ENCODE assay signal across 11 mouse cellular contexts in the genomic region with DNA sequence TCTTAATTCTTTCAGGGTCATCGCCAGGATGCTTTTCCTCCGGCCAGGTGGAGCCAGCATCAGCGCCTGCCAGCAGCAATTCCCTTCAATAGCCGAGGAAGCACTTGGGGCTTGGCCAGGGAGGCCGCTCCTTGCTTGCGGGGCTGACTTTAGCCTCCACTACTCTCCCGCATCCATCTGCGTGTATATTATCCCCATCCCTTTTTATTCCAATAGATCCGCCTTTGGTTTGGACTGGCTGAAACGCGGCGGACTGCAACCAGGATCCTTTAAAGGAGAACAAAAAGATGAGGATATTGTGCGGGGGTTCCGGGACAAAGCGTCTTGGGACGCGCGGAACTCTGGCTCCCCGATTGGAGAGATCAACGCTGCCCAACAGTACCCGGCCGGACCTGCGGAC.
DNase-seq lines count a peak whose midpoint lies in the region; ATAC-seq and TF ChIP-seq lines count a peak whose summit lies in the region.
"Had no signal": no experiment of that assay in that cellular context is flagged by ENCODE, and none has a peak within 500 bp of the region (broad histone marks: within the 10 kb centered on the region; RNA-seq: fewer than 3 reads in every experiment).

No protein-coding gene starts in this region.

- H3K36me3 ChIP-seq in embryonic facial prominence, embryonic 10.5 days (replicated peaks): no peaks in the 10 kb centered on the region
- no peaks in the 10 kb centered on the region; the same call in 1 of the 2 replicates for H3K36me3 ChIP-seq in hindbrain, postnatal 0 days (ENCODE audit: insufficient read depth, low read length)
- H3K36me3 ChIP-seq in neural tube, embryonic 15.5 days: no peaks in the 10 kb centered on the region
- H3K36me3 ChIP-seq in kidney, embryonic 14.5 days (ENCODE audit: control insufficient read depth, insufficient read depth, low read length): no peaks in the 10 kb centered on the region
- H3K36me3 ChIP-seq: G1E had no signal

- H3K4me1 ChIP-seq in embryonic facial prominence, embryonic 10.5 days: peaks cover 68% of the 10 kb centered on the region
- H3K4me1 ChIP-seq in hindbrain, postnatal 0 days (ENCODE audit: insufficient read depth, low read length): peaks cover 9% of the 10 kb centered on the region; the same call in 1 of the 2 replicates
- H3K4me1 ChIP-seq in neural tube, embryonic 15.5 days: peaks cover 28% of the 10 kb centered on the region
- peaks cover 20% of the 10 kb centered on the region; the same call in 1 of the 2 replicates for H3K4me1 ChIP-seq in kidney, embryonic 14.5 days (ENCODE audit: control insufficient read depth, insufficient read depth, low read length)

- peak overlapping the region; percentile 77 for H3K4me2 ChIP-seq in hindbrain, postnatal 0 days (ENCODE audit: low read depth, low read length)
- H3K4me2 ChIP-seq in neural tube, embryonic 15.5 days: peak overlapping the region; percentile 90
- H3K4me2 ChIP-seq in kidney, embryonic 14.5 days (replicated peaks; ENCODE audit: low read depth, low read length): no peak overlapping the region

- TF ChIP-seq CTCF in hindbrain, postnatal 0 days (IDR thresholded peaks at IDR 0.05; ENCODE audit: low read depth): no peak

- no peak for ATAC-seq in hindbrain, postnatal 0 days
- no peak for ATAC-seq in neural tube, embryonic 15.5 days (ENCODE audit: low FRiP score)
- ATAC-seq in kidney, embryonic 14.5 days (ENCODE audit: low FRiP score, low TSS enrichment): no peak
- ATAC-seq in megakaryocyte progenitor cell, adult 5-6 weeks (replicated peaks; ENCODE audit: poor library complexity): no peak

- WGBS in embryonic facial prominence, embryonic 10.5 days: under 1% methylated on average over 23 of the region's 23 CpGs
- WGBS in hindbrain, postnatal 0 days: under 1% methylated on average over 23 of the region's 23 CpGs
- WGBS in neural tube, embryonic 15.5 days: under 1% methylated on average over 23 of the region's 23 CpGs
- WGBS in kidney, embryonic 14.5 days: under 1% methylated on average over 23 of the region's 23 CpGs

- H3K9me3 ChIP-seq in embryonic facial prominence, embryonic 10.5 days: no peaks in the 10 kb centered on the region
- H3K9me3 ChIP-seq in hindbrain, postnatal 0 days (ENCODE audit: low read length): no peaks in the 10 kb centered on the region
- no peaks in the 10 kb centered on the region for H3K9me3 ChIP-seq in neural tube, embryonic 15.5 days (replicated peaks)
- H3K9me3 ChIP-seq in kidney, embryonic 14.5 days (ENCODE audit: control insufficient read depth, low read length): no peaks in the 10 kb centered on the region
- H3K9me3 ChIP-seq: G1E had no signal

- peaks cover 100% of the 10 kb centered on the region for H3K27me3 ChIP-seq in embryonic facial prominence, embryonic 10.5 days (replicated peaks; ENCODE audit: low read depth, poor library complexity, severe bottlenecking)
- no peaks in the 10 kb centered on the region for H3K27me3 ChIP-seq in hindbrain, postnatal 0 days (ENCODE audit: insufficient read depth, low read length)
- H3K27me3 ChIP-seq in neural tube, embryonic 15.5 days (replicated peaks): no peaks in the 10 kb centered on the region
- peaks cover 89% of the 10 kb centered on the region for H3K27me3 ChIP-seq in kidney, embryonic 14.5 days (ENCODE audit: control insufficient read depth, insufficient read depth, low read length)

- H3K27ac ChIP-seq in embryonic facial prominence, embryonic 10.5 days (replicated peaks): no peak overlapping the region
- peak overlapping the region; percentile 97 for H3K27ac ChIP-seq in hindbrain, postnatal 0 days
- peak overlapping the region; percentile 100 for H3K27ac ChIP-seq in neural tube, embryonic 15.5 days (replicated peaks)
- no peak overlapping the region for H3K27ac ChIP-seq in kidney, embryonic 14.5 days (ENCODE audit: low read depth, low read length)

- intact Hi-C loops in left cerebral cortex, postnatal 4 days (cut with DNase I): loop anchor here (5.0 to 10.0 kb wide), 2 partner anchors 151 to 464 kb away; no protein-coding TSS in a partner anchor

- peak overlapping the region; percentile 96 for H3K9ac ChIP-seq in hindbrain, postnatal 0 days (replicated peaks; ENCODE audit: low read length)
- peak overlapping the region; percentile 96 for H3K9ac ChIP-seq in neural tube, embryonic 15.5 days (replicated peaks)
- H3K9ac ChIP-seq in kidney, embryonic 14.5 days (ENCODE audit: low read depth, low read length): no peak overlapping the region

- peak; percentile 54 for DNase-seq in left cerebral cortex, postnatal 4 days
- DNase-seq in left cerebral cortex, adult 18-20 months (ENCODE audit: low spot score in 2 of 2): no peak
- peak; percentile 42 for DNase-seq in embryonic facial prominence, embryonic 10.5 days (ENCODE audit: low spot score)
- peak; percentile 49 for DNase-seq in hindbrain, postnatal 0 days (ENCODE audit: low spot score)
- no peak for DNase-seq in T-cell, adult 2 months (ENCODE audit: low spot score)
- DNase-seq: gastrocnemius, postnatal 10 days; lung, postnatal 36 days had no signal

- peak overlapping the region; percentile 61 for H3K4me3 ChIP-seq in embryonic facial prominence, embryonic 10.5 days
- peak overlapping the region; percentile 71 for H3K4me3 ChIP-seq in hindbrain, postnatal 0 days (ENCODE audit: low read length)
- H3K4me3 ChIP-seq in neural tube, embryonic 15.5 days (replicated peaks): peak overlapping the region; percentile 64
- no peak overlapping the region; the same call in 1 of the 2 replicates for H3K4me3 ChIP-seq in kidney, embryonic 14.5 days (ENCODE audit: low read length)

Comparison
In these comparisons a context has a peak if more than half of its experiments do, and no peak if none do; other contexts are left out.
1. DNase-seq: peak in left cerebral cortex, postnatal 4 days (single experiment), embryonic facial prominence, embryonic 10.5 days (single experiment) and hindbrain, postnatal 0 days (single experiment); none in left cerebral cortex, adult 18-20 months (0 of 2) and T-cell, adult 2 months (single experiment).
2. H3K27ac ChIP-seq: peak in hindbrain, postnatal 0 days (single experiment) and neural tube, embryonic 15.5 days (single experiment); none in embryonic facial prominence, embryonic 10.5 days (single experiment) and kidney, embryonic 14.5 days (single experiment).